Mouse (Mus musculus) brain, embryonic 14.5 days (tissue): Measurements from ENCODE around the gene Ralgds.

Experiments used
- CTCF ChIP-seq: fragments of 200-500 bp; IDR thresholded peaks from 2 replicates; pipeline ENCODE4 v1.5.1; 2012; ENCODE audit warnings: inconsistent platforms, mild to moderate bottlenecking, moderate library complexity, borderline replicate concordance; ENCODE audit not compliant: insufficient read depth, insufficient read length; ENCODE audit errors: extremely low read depth
- POLR2A ChIP-seq: fragments of 200-500 bp; IDR thresholded peaks from 2 replicates; pipeline ENCODE4 v1.6.1; 2012; ENCODE audit warnings: mild to moderate bottlenecking, inconsistent platforms, borderline replicate concordance; ENCODE audit not compliant: poor library complexity, insufficient read depth, insufficient read length, severe bottlenecking; ENCODE audit errors: extremely low read depth

DNA sequence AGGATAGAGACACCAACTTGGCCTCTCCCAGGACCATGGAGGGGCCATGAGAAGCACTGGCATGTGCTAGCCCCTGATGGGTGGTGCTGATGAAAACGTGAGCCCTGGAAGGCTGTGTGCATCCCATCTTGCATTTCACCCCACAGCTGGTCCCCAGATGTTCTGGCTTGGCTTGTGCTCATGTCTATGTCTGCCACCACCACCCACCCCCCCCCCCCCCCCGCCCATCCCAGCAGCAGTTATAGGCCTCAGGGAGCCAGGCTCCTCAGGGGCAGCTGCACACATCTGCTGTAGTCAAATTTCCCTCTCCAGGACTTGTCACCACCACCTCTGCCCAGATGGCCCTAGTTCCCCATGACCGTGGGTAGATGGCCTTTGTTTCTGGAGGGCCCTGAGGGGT lies 57.0 kb downstream of the Ralgds start:
- TF ChIP-seq POLR2A (no peak), CTCF (no peak)
